Mouse (Mus musculus): ENCODE results near the gene Hcls1.

GRCm38 (mm10) chr16:36935814-36936213 is 1.0 kb downstream of the Hcls1 start:
- TF ChIP-seq GATA1 (IDR thresholded peaks at IDR 0.05; ENCODE audit: low read length) (no peak), TAL1 (IDR thresholded peaks at IDR 0.05; ENCODE audit: low read length) (no peak)

Data from erythroblast, embryonic 14.5 days (primary cell).